Mouse (Mus musculus) forebrain, postnatal 0 days (tissue): ENCODE data around the gene Elf1. TPM values are rescaled to one million over a fixed set of nuclear protein-coding genes. Genes with fewer than 3 reads are reported as not detected.
"Not testable (repeated sequence)": the region's sequence is repeated elsewhere in the genome, so short reads cannot be mapped to it uniquely, and the experiment has no call there.

Source experiments
- ATAC-seq: fragments of 200-750 bp; cut with Nextera tagmentation; 2 replicates; pipeline ENCODE4 v1.8.0; 2017; ENCODE audit warnings: mild to moderate bottlenecking, moderate library complexity
- DNase-seq: peaks from one replicate; pipeline ENCODE4 v3.0.0-alpha.2; 2015
- H3K27ac ChIP-seq: fragments of 300-500 bp; sonication (generic); 2 replicates; pipeline ENCODE4 v1.5.1; 2014; ENCODE audit warnings: low read depth, mild to moderate bottlenecking, antibody characterized with exemption, low read length, moderate library complexity, mixed read lengths
- H3K27me3 ChIP-seq: fragments of 300-500 bp; sonication (generic); 2 replicates; pipeline ENCODE4 v1.6.1; 2014; ENCODE audit warnings: mild to moderate bottlenecking, low read length, mixed read lengths; ENCODE audit not compliant: insufficient read depth
- H3K36me3 ChIP-seq: fragments of 300-500 bp; sonication (generic); 2 replicates; pipeline ENCODE4 v1.6.1; 2014; ENCODE audit warnings: mild to moderate bottlenecking, moderate library complexity; ENCODE audit not compliant: insufficient read depth
- H3K4me1 ChIP-seq: fragments of 300-500 bp; sonication (generic); 2 replicates; pipeline ENCODE4 v1.6.1; 2014; ENCODE audit warnings: antibody characterized with exemption; ENCODE audit not compliant: insufficient read depth
- H3K4me2 ChIP-seq: fragments of 300-500 bp; sonication (generic); 2 replicates; pipeline ENCODE4 v1.6.1; 2014; ENCODE audit warnings: low read depth, mild to moderate bottlenecking, moderate library complexity
- H3K4me3 ChIP-seq: fragments of 300-500 bp; sonication (generic); 2 replicates; pipeline ENCODE4 v1.5.1; 2014; ENCODE audit warnings: low read depth, low read length, mixed read lengths
- H3K9ac ChIP-seq: fragments of 300-500 bp; sonication (generic); 2 replicates; pipeline ENCODE4 v1.6.1; 2014; ENCODE audit warnings: mild to moderate bottlenecking
- H3K9me3 ChIP-seq: fragments of 300-500 bp; sonication (generic); 2 replicates; pipeline ENCODE4 v1.6.1; 2016; ENCODE audit warnings: low read length
- CTCF ChIP-seq: sonication (generic); IDR thresholded peaks from 2 replicates; pipeline ENCODE4 v1.5.1; 2016; ENCODE audit warnings: antibody characterized with exemption, control low read depth, low read depth
- WGBS: fragments of 180-500 bp; shearing (Covaris S2); extraction: QIAGEN DNeasy Blood & Tissue Kit; methylation state at CpG from one replicate; pipeline ENCODE4 v1.1.7; 2014; 5-methylcytosine and 5-hydroxymethylcytosine counted together
- polyA plus RNA-seq: library from polyadenylated mRNA; unstranded; fragments of >200 nt; fragmentation: Nextera tagmentation; extraction: Ambion mirVana; gene quantifications from 2 replicates; pipeline ENCODE4 v1.2.1, GENCODE M21; 2015
- total RNA-seq: library from RNA; depleted of rRNA; stranded (reverse); fragments of >200 nt; gene quantifications from 2 replicates; pipeline ENCODE4 v1.2.3, GENCODE M21; 2014

Elf1 gene
- total and polyA plus RNA-seq, 2 experiments from 2014 or later = 2.3 to 8.9 TPM

GRCm38 (mm10) chr14:79534206-79534605, 53.2 kb downstream of the Elf1 start:
- Histone ChIP-seq H3K4me2 (no peak overlapping the region), H3K9ac (no peak overlapping the region), H3K36me3 (no peaks in the 10 kb centered on the region), H3K4me3 (no peak overlapping the region), H3K4me1 (no peaks in the 10 kb centered on the region), H3K9me3 (no peaks in the 10 kb centered on the region), H3K27me3 (no peaks in the 10 kb centered on the region), H3K27ac (no peak overlapping the region)
- no peak for DNase-seq
- no peak for ATAC-seq
- no peak for TF ChIP-seq CTCF
- WGBS = 85% methylated on average over 3 of the region's 3 CpGs

- DNase-seq, H3K27ac ChIP-seq, H3K4me2 ChIP-seq, H3K9ac ChIP-seq, H3K27me3 ChIP-seq, H3K4me1 ChIP-seq, ATAC-seq, H3K4me3 ChIP-seq, H3K9me3 ChIP-seq, H3K36me3 ChIP-seq: not testable (repeated sequence)
- 91% methylated on average over 4 of the region's 4 CpGs for WGBS
Observed at GRCm38 (mm10) chr14:79534656-79535055, 53.7 kb downstream of the Elf1 start.

GRCm38 (mm10) chr14:79535318-79535717, 54.3 kb downstream of the Elf1 start:
- Histone ChIP-seq H3K9ac (no peak overlapping the region), H3K4me3 (no peak overlapping the region), H3K4me2 (no peak overlapping the region), H3K4me1 (no peaks in the 10 kb centered on the region), H3K9me3 (no peaks in the 10 kb centered on the region), H3K27ac (no peak overlapping the region), H3K36me3 (no peaks in the 10 kb centered on the region), H3K27me3 (no peaks in the 10 kb centered on the region)
- no peak for DNase-seq
- ATAC-seq = no peak
- 78% methylated on average over 10 of the region's 10 CpGs for WGBS
- no peak for TF ChIP-seq CTCF

GRCm38 (mm10) chr14:79536011-79536410, 55.0 kb downstream of the Elf1 start:
- Histone ChIP-seq H3K4me1 (no peaks in the 10 kb centered on the region), H3K4me2 (no peak overlapping the region), H3K27ac (no peak overlapping the region), H3K4me3 (no peak overlapping the region), H3K9me3 (no peaks in the 10 kb centered on the region), H3K36me3 (no peaks in the 10 kb centered on the region), H3K9ac (no peak overlapping the region), H3K27me3 (no peaks in the 10 kb centered on the region)
- TF ChIP-seq CTCF = no peak
- DNase-seq (no peak), ATAC-seq (no peak)
- WGBS = 74% methylated on average over 5 of the region's 5 CpGs

GRCm38 (mm10) chr14:79536837-79537236, 55.8 kb downstream of the Elf1 start:
- Histone ChIP-seq H3K9ac (no peak overlapping the region), H3K27me3 (no peaks in the 10 kb centered on the region), H3K4me1 (no peaks in the 10 kb centered on the region), H3K4me3 (no peak overlapping the region), H3K27ac (no peak overlapping the region), H3K9me3 (no peaks in the 10 kb centered on the region), H3K4me2 (no peak overlapping the region), H3K36me3 (no peaks in the 10 kb centered on the region)
- no peak for TF ChIP-seq CTCF
- DNase-seq (no peak), ATAC-seq (no peak)
- WGBS = 79% methylated on average over 3 of the region's 3 CpGs

- Histone ChIP-seq H3K27ac (no peak overlapping the region), H3K27me3 (no peaks in the 10 kb centered on the region), H3K9me3 (no peaks in the 10 kb centered on the region), H3K9ac (no peak overlapping the region), H3K36me3 (no peaks in the 10 kb centered on the region), H3K4me3 (no peak overlapping the region), H3K4me2 (no peak overlapping the region), H3K4me1 (no peaks in the 10 kb centered on the region)
- 86% methylated on average over 5 of the region's 5 CpGs for WGBS
- TF ChIP-seq CTCF = no peak
- ATAC-seq = no peak
- DNase-seq = no peak
Observed at GRCm38 (mm10) chr14:79537463-79537862, 56.5 kb downstream of the Elf1 start.

- H3K9ac ChIP-seq = no peak overlapping the region
- H3K4me2 ChIP-seq = no peak overlapping the region
- no peaks in the 10 kb centered on the region for H3K36me3 ChIP-seq
- ATAC-seq (no peak), DNase-seq (no peak)
- no peak for TF ChIP-seq CTCF
- H3K9me3 ChIP-seq = no peaks in the 10 kb centered on the region
- no peaks in the 10 kb centered on the region for H3K4me1 ChIP-seq
- no peak overlapping the region for H3K27ac ChIP-seq
- H3K27me3 ChIP-seq = no peaks in the 10 kb centered on the region
- no peak overlapping the region for H3K4me3 ChIP-seq
Observed at GRCm38 (mm10) chr14:79537921-79538320, 56.9 kb downstream of the Elf1 start.

- ATAC-seq = no peak
- TF ChIP-seq CTCF = no peak
- H3K4me3 ChIP-seq = no peak overlapping the region
- no peaks in the 10 kb centered on the region for H3K9me3 ChIP-seq
- H3K4me2 ChIP-seq = no peak overlapping the region
- no peak for DNase-seq
- H3K36me3 ChIP-seq = no peaks in the 10 kb centered on the region
- H3K9ac ChIP-seq = no peak overlapping the region
- no peaks in the 10 kb centered on the region for H3K27me3 ChIP-seq
- H3K4me1 ChIP-seq = no peaks in the 10 kb centered on the region
- H3K27ac ChIP-seq = no peak overlapping the region
Observed at GRCm38 (mm10) chr14:79541606-79542005, 60.6 kb downstream of the Elf1 start.
